Mouse (Mus musculus): ENCODE measurements at regions not wholly inside any gene's neighbourhood (a gene's known extent, or its start where the extent isn't known, plus 50 kb on each side); places are given as distances from the start of the nearest gene placed in this dataset.
A peak's percentile ranks its signal among the peaks of the same experiment; 100 is the strongest.

DNA sequence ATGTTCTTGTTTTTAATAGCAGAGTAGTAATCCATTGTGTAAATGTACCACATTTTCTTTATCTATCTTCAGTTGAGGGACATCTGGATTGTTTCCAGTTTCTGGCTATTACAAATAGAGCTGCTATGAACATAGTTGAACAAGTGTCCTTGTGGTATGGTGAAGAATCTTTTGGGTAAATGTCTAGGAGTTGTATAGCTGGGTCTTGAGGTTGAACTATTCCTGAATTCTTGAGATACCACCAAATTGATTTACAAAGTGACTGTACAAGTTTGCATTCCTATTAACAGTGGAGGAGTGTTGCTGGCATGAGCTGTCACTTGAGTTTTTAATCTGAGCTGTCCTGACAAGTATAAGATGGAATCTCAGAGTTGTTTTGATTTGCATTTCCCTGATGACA is 76.0 kb upstream of the Zfp648 start:
- TF ChIP-seq CTCF (IDR thresholded peaks at IDR 0.05; ENCODE audit: borderline replicate concordance, extremely low read depth, insufficient read depth, insufficient read length) (no peak), POLR2A (IDR thresholded peaks at IDR 0.05; ENCODE audit: borderline replicate concordance, extremely low read depth, insufficient read depth, insufficient read length, poor library complexity, severe bottlenecking) (no peak)
- DNase-seq (ENCODE audit: low read depth): no peak

DNA sequence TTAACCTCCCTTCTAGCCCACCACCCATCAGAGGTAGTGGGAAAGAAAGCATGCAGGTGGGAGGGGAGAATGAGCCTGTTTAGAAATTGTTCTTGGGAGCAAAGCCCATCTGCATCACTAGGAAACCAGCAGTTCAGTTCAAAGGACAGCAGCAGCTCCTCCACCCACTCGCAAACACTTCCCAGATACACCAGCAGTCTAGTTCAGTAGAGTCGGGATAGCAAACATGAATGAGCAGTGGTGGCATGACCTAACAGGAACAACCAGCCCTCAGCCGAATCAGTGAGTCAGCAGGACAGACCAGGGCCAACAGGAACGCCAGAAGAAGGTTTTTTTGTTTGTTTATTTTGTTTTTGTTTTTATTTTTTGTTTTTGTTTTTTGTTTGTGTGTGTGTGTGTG is 74.5 kb upstream of the Zfp648 start:
- DNase-seq (ENCODE audit: low read depth): no peak
- TF ChIP-seq POLR2A (IDR thresholded peaks at IDR 0.05; ENCODE audit: borderline replicate concordance, extremely low read depth, insufficient read depth, insufficient read length, poor library complexity, severe bottlenecking) (no peak), CTCF (IDR thresholded peaks at IDR 0.05; ENCODE audit: borderline replicate concordance, extremely low read depth, insufficient read depth, insufficient read length) (no peak)

DNA sequence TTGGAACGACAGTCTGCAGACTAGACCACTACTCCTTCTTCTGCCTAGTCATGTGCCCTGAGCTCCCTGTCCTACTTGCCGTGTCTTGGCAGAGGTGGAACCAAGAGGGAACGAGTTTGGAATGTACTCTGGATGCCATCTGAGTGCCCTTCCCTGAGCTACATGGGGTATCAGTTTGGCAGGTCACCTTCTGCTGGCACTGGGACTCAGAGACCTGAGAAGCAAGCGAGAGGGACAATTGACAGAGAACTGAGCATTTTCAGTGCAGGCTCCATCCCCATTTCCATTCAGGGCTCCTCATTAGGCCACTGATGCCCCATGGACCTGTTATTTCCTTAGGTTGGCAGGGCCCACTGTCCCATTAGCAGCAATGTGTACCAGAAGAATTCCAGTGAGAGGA is 61.5 kb upstream of the Zfp648 start:
- DNase-seq (ENCODE audit: low read depth): no peak
- TF ChIP-seq POLR2A (IDR thresholded peaks at IDR 0.05; ENCODE audit: borderline replicate concordance, extremely low read depth, insufficient read depth, insufficient read length, poor library complexity, severe bottlenecking) (no peak), CTCF (IDR thresholded peaks at IDR 0.05; ENCODE audit: borderline replicate concordance, extremely low read depth, insufficient read depth, insufficient read length) (no peak)

DNA sequence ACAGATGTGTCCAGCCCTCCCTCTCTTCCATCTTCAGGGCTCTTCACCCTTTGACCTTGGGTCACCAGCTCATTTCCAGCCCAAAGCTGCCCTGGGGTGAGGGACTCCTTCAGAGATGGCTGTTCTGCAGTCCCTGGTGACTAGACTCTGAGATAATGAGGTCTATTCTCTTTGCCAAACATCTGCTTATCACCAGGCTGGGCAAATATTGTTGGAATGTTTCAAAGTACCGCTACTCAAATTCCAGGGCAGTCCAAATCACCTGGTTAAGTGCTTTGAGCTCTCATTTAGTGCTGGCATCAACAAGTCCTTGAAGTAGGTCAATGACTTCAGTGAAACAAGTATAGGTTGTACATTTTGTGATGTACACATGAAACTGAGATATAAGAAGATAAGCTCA is 57.3 kb upstream of the Zfp648 start:
- no peak for DNase-seq (ENCODE audit: low read depth)
- TF ChIP-seq CTCF (IDR thresholded peaks at IDR 0.05; ENCODE audit: borderline replicate concordance, extremely low read depth, insufficient read depth, insufficient read length) (no peak), POLR2A (IDR thresholded peaks at IDR 0.05; ENCODE audit: borderline replicate concordance, extremely low read depth, insufficient read depth, insufficient read length, poor library complexity, severe bottlenecking) (no peak)

DNA sequence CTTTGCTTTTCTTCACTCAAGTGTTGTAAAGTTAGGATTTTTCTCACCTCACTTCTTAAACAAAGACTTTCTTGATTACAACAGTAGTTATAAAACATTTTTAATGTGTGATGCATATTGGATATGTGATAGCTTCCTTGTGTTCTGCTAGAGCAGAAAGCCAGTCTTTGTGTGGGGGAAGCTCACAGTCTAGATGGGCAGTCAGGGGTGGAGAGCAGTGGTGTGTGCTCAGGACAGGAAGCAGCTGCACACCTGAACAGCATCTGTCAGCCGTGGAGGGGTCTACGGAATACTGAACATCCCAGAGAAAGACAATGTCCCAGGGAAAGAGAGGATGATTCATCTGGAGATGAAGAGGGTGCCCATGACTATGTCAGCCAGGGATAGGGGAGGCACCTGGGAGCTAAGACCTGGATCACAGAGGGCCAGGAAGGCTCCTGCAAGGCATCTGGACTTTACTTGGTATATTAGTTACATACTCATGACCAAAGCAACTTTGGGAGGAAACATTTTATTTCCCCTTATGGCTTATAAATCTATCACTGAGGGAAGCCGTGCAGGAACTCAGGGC is 53.9 kb upstream of the Zfp648 start:
- no peak for TF ChIP-seq POLR2A (IDR thresholded peaks at IDR 0.05; ENCODE audit: borderline replicate concordance, extremely low read depth, insufficient read depth, insufficient read length, poor library complexity, severe bottlenecking)
- TF ChIP-seq CTCF (IDR thresholded peaks at IDR 0.05; ENCODE audit: borderline replicate concordance, extremely low read depth, insufficient read depth, insufficient read length): no peak
- no peak for DNase-seq (ENCODE audit: low read depth)

DNA sequence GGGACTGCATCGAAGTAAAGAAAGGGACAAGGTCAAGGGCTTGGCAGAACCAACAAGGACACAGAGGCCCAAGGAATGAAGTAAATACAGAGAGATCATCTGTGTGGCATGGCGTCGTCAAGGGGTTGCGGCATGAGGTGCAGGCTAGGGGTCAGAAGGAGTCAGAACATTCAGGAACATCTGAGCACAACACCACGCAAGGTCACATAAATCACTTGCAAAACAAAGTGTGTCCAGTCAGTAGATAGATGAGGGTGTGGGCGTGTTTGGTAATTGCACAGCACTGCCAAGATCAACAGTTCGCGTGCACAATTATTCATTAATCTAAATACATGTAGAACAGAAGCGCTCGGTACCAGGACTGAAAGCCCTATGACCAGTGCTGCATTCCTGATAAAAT is 52.0 kb upstream of the Zfp648 start:
- DNase-seq (ENCODE audit: low read depth): no peak
- TF ChIP-seq POLR2A (IDR thresholded peaks at IDR 0.05; ENCODE audit: borderline replicate concordance, extremely low read depth, insufficient read depth, insufficient read length, poor library complexity, severe bottlenecking) (no peak), CTCF (IDR thresholded peaks at IDR 0.05; ENCODE audit: borderline replicate concordance, extremely low read depth, insufficient read depth, insufficient read length) (no peak)

DNA sequence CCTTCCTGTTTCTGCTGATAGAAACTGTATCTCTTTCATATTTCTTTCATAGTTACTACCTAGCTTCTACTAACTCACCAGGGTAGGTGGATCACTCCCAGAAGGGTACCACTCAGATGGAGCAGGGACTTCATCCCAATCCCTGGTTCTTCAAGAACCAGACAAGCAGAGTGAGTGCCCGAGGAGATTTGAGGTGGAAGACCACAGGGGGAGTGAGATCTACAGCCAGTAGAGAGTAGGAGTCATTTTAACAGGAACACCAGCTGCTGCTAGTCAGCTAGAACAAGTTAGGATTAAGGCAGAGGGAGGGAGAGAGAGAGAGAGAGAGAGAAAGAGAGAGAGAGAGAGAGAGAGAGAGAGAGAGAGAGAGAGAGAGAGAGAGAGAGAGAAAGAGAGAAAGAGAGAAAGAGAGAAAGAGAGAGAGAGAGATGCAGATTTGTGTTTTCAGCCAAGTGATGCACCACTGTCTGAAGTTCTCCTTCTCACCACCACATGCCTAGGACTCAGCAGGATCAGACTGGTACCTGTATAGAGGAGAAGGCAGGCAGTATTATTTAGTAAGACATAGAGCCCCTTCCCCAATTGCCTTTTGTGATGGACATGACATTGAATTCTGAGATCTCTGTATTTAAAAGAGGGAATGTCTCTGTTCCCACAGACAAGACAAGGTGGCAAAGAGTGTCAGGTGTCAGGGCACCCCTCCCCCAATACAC is 51.4 kb upstream of the Zfp648 start:
- no peak for TF ChIP-seq POLR2A (IDR thresholded peaks at IDR 0.05; ENCODE audit: borderline replicate concordance, extremely low read depth, insufficient read depth, insufficient read length, poor library complexity, severe bottlenecking)
- no peak for TF ChIP-seq CTCF (IDR thresholded peaks at IDR 0.05; ENCODE audit: borderline replicate concordance, extremely low read depth, insufficient read depth, insufficient read length)
- DNase-seq (ENCODE audit: low read depth): no peak

DNA sequence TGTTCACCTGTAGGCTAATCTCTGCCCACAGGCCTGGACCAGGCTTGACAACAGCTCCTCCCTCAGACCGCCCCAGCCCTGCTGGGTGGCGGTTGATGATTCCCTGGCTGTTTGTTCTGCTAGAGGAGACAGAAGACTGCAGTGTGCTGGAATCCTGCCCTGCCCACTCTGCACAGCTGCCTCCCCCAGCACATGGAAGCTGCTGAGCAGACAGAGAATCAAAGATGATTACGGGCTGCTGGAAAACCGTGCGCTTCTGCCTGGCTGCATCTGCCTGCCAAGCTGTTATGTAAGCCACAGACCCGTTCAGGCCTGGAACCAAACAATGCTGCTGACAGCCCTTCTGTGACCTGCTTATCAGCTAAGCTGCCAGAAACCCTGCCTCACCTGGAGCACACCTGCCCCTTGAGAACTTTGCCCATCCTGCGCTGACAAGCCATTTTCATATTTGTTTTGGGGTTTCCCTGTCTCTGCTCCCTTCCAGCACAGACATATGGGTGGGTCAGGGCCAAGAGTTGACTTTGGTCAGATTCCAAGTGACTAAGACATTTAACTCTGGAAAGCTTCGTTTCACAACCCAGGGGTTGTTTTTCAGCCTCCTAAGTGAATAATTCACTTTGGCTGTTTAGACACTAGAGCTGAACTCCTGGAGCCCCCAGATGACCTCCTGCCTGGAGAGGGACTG is 50.7 kb upstream of the Zfp648 start:
- TF ChIP-seq CTCF (IDR thresholded peaks at IDR 0.05; ENCODE audit: borderline replicate concordance, extremely low read depth, insufficient read depth, insufficient read length): no peak
- no peak for TF ChIP-seq POLR2A (IDR thresholded peaks at IDR 0.05; ENCODE audit: borderline replicate concordance, extremely low read depth, insufficient read depth, insufficient read length, poor library complexity, severe bottlenecking)
- peak; percentile 90 for DNase-seq (ENCODE audit: low read depth)
